Mouse (Mus musculus) C2C12 (cell line): Measurements from ENCODE around the gene Tef. TPM values are rescaled to one million over a fixed set of nuclear protein-coding genes. Genes with fewer than 3 reads are reported as not detected.

ENCODE experiments used
- H3K27me3 ChIP-seq: one replicate; pipeline ENCODE4 v1.6.1; 2011; ENCODE audit not compliant: control insufficient read depth, insufficient read depth, insufficient read length
- H3K36me3 ChIP-seq: one replicate; pipeline ENCODE4 v1.6.1; 2011; ENCODE audit not compliant: control insufficient read depth, insufficient read depth
- H3K4me3 ChIP-seq: one replicate; pipeline ENCODE4 v1.5.1; 2011; ENCODE audit warnings: mild to moderate bottlenecking, control low read depth; ENCODE audit not compliant: poor library complexity, insufficient read depth, severe bottlenecking
- H3K79me2 ChIP-seq: one replicate; pipeline ENCODE4 v1.6.1; 2011; ENCODE audit not compliant: control insufficient read depth, insufficient read depth
- H3K79me3 ChIP-seq: one replicate; pipeline ENCODE4 v1.6.1; 2011; ENCODE audit warnings: low read depth, control low read depth
- H3ac ChIP-seq: one replicate; pipeline ENCODE3; 2011; ENCODE audit warnings: low read depth; ENCODE audit not compliant: control insufficient read depth, insufficient read length
- CEBPB ChIP-seq: IDR thresholded peaks from one replicate; pipeline ENCODE4 v1.6.1; 2011; ENCODE audit warnings: low read depth, mild to moderate bottlenecking, control low read depth, moderate library complexity
- CTCF ChIP-seq: IDR thresholded peaks from one replicate; pipeline ENCODE4 v1.5.1; 2011; ENCODE audit not compliant: control insufficient read depth, insufficient read depth, insufficient read length
- FOSL1 ChIP-seq: IDR thresholded peaks from one replicate; pipeline ENCODE4 v1.8.0; 2011; ENCODE audit warnings: mild to moderate bottlenecking, low read length; ENCODE audit not compliant: poor library complexity, insufficient read depth, severe bottlenecking
- MAX ChIP-seq: IDR thresholded peaks from one replicate; pipeline ENCODE4 v1.6.1; 2011; ENCODE audit warnings: mild to moderate bottlenecking, control low read depth
- MYOD1 ChIP-seq: IDR thresholded peaks from one replicate; pipeline ENCODE4 v1.6.1; 2011; ENCODE audit warnings: low read depth; ENCODE audit not compliant: control insufficient read depth, insufficient read length
- MYOG ChIP-seq: IDR thresholded peaks from one replicate; pipeline ENCODE4 v1.6.1; 2011; ENCODE audit not compliant: control insufficient read depth, insufficient read length; ENCODE audit errors: extremely low read depth
- USF1 ChIP-seq: IDR thresholded peaks from one replicate; pipeline ENCODE4 v1.6.1; 2011; ENCODE audit warnings: low read depth, mild to moderate bottlenecking, control low read depth, moderate library complexity
- polyA plus RNA-seq: library from polyadenylated mRNA; unstranded; fragments of >200 nt; fragmentation: generic; extraction: Trizol; gene quantifications from one replicate; pipeline ENCODE4 v1.2.1, GENCODE M21; 2012; ENCODE audit warnings: missing spikeins

Gene Tef
- polyA plus RNA-seq, 1 experiment, result 32.6 TPM

GRCm38 (mm10) chr15:81842275-81842674 is 40.1 kb downstream of the Tef start:
- Histone ChIP-seq H3K36me3 (peaks cover 4% of the 10 kb centered on the region), H3ac (no peak overlapping the region), H3K4me3 (no peak overlapping the region), H3K79me2 (peaks cover 2% of the 10 kb centered on the region), H3K79me3 (no peaks in the 10 kb centered on the region), H3K27me3 (no peaks in the 10 kb centered on the region)
- no peak for TF ChIP-seq CEBPB
- no peak for TF ChIP-seq MAX
- no peak for TF ChIP-seq USF1

- Histone ChIP-seq H3K79me2 (peaks cover 28% of the 10 kb centered on the region), H3ac (no peak overlapping the region), H3K27me3 (no peaks in the 10 kb centered on the region), H3K4me3 (no peak overlapping the region), H3K79me3 (peaks cover 3% of the 10 kb centered on the region), H3K36me3 (peaks cover 28% of the 10 kb centered on the region)
- TF ChIP-seq CEBPB, result no peak
- TF ChIP-seq CTCF, result no peak
- no peak for TF ChIP-seq MYOD1
- TF ChIP-seq MYOG, result no peak
- TF ChIP-seq USF1, result no peak
- TF ChIP-seq FOSL1, result no peak
- no peak for TF ChIP-seq MAX
These were observed 42.9 kb downstream of the Tef start for GRCm38 (mm10) chr15:81845033-81845625.

- no peak for TF ChIP-seq CTCF
- TF ChIP-seq CEBPB, result peak; percentile 19
- no peak for TF ChIP-seq MYOD1
- TF ChIP-seq MYOG, result no peak
- TF ChIP-seq USF1, result peak; percentile 16
- TF ChIP-seq FOSL1, result peak; percentile 59
- TF ChIP-seq MAX, result peak; percentile 58
- Histone ChIP-seq H3K79me2 (peaks cover 34% of the 10 kb centered on the region), H3K79me3 (peaks cover 3% of the 10 kb centered on the region), H3ac (no peak overlapping the region), H3K4me3 (no peak overlapping the region), H3K27me3 (no peaks in the 10 kb centered on the region), H3K36me3 (peaks cover 34% of the 10 kb centered on the region)
These were observed 43.5 kb downstream of the Tef start for GRCm38 (mm10) chr15:81845724-81846123.

- H3K79me3 ChIP-seq, result peaks cover 3% of the 10 kb centered on the region
- peaks cover 44% of the 10 kb centered on the region for H3K79me2 ChIP-seq
- no peak overlapping the region for H3K4me3 ChIP-seq
- TF ChIP-seq MYOD1, result no peak
- no peak for TF ChIP-seq CTCF
- no peak for TF ChIP-seq FOSL1
- TF ChIP-seq CEBPB, result no peak
- TF ChIP-seq MYOG, result no peak
- no peak for TF ChIP-seq MAX
- TF ChIP-seq USF1, result no peak
- H3ac ChIP-seq, result no peak overlapping the region
- H3K27me3 ChIP-seq, result no peaks in the 10 kb centered on the region
- H3K36me3 ChIP-seq, result peaks cover 44% of the 10 kb centered on the region
These were observed 44.5 kb downstream of the Tef start for GRCm38 (mm10) chr15:81846755-81847154.

- Histone ChIP-seq H3K36me3 (peaks cover 49% of the 10 kb centered on the region), H3K27me3 (no peaks in the 10 kb centered on the region), H3K79me3 (peaks cover 3% of the 10 kb centered on the region), H3K4me3 (no peak overlapping the region), H3ac (no peak overlapping the region), H3K79me2 (peaks cover 48% of the 10 kb centered on the region)
- no peak for TF ChIP-seq FOSL1
- TF ChIP-seq MAX, result no peak
- TF ChIP-seq USF1, result no peak
- no peak for TF ChIP-seq CTCF
- no peak for TF ChIP-seq MYOD1
- TF ChIP-seq CEBPB, result no peak
- no peak for TF ChIP-seq MYOG
These were observed 44.9 kb downstream of the Tef start for GRCm38 (mm10) chr15:81847161-81847560.

GRCm38 (mm10) chr15:81847861-81848260 is 45.6 kb downstream of the Tef start:
- H3ac ChIP-seq, result no peak overlapping the region
- H3K79me2 ChIP-seq, result peaks cover 55% of the 10 kb centered on the region
- peaks cover 56% of the 10 kb centered on the region for H3K36me3 ChIP-seq
- no peak for TF ChIP-seq USF1
- no peak for TF ChIP-seq MYOD1
- TF ChIP-seq FOSL1, result no peak
- TF ChIP-seq CEBPB, result no peak
- TF ChIP-seq CTCF, result no peak
- TF ChIP-seq MAX, result no peak
- TF ChIP-seq MYOG, result no peak
- H3K27me3 ChIP-seq, result no peaks in the 10 kb centered on the region
- no peak overlapping the region for H3K4me3 ChIP-seq
- peaks cover 7% of the 10 kb centered on the region for H3K79me3 ChIP-seq
